17 mouse cellular contexts compared by ENCODE assay signal in genomic region chr14:79712550-79713262, GRCm38 (mm10). TPM values are rescaled to one million over a fixed set of nuclear protein-coding genes. Genes with fewer than 3 reads are reported as not detected.
"Had no signal": no experiment of that assay in that cellular context is flagged by ENCODE, and none has a peak within 500 bp of the region (broad histone marks: within the 10 kb centered on the region; RNA-seq: fewer than 3 reads in every experiment).

No protein-coding gene starts in this region.

- H3K9ac ChIP-seq: limb, embryonic 12.5 days; liver, embryonic 13.5 days; liver, postnatal 0 days; lung, embryonic 15.5 days; midbrain, embryonic 12.5 days; neural tube, embryonic 15.5 days had no signal

- H3K27me3 ChIP-seq: limb, embryonic 12.5 days; liver, embryonic 13.5 days; lung, embryonic 15.5 days; midbrain, embryonic 12.5 days; neural tube, embryonic 15.5 days had no signal

- H3K9me3 ChIP-seq: limb, embryonic 12.5 days; liver, embryonic 13.5 days; lung, embryonic 15.5 days; midbrain, embryonic 12.5 days; neural tube, embryonic 15.5 days had no signal

- H3K4me3 ChIP-seq: limb, embryonic 12.5 days; liver, embryonic 13.5 days; lung, embryonic 15.5 days; midbrain, embryonic 12.5 days; myocyte; neural tube, embryonic 15.5 days had no signal

- H3K4me1 ChIP-seq: liver, embryonic 13.5 days; lung, embryonic 15.5 days had no signal

- ATAC-seq: liver, postnatal 0 days had no signal

- DNase-seq: kidney, postnatal 36 days; layer of hippocampus, adult 9-11 months; liver; liver, embryonic 13.5 days; liver, postnatal 0 days; lung, postnatal 14 days; right cerebral cortex, adult 18-20 months; right cerebral cortex, postnatal 25 days; thymus, adult 18-20 months; thymus, postnatal 25 days had no signal

- H3K4me2 ChIP-seq: limb, embryonic 12.5 days; liver, embryonic 13.5 days; lung, embryonic 15.5 days; midbrain, embryonic 12.5 days; neural tube, embryonic 15.5 days had no signal

- H3K36me3 ChIP-seq: limb, embryonic 12.5 days; liver, embryonic 13.5 days; lung, embryonic 15.5 days; midbrain, embryonic 12.5 days; neural tube, embryonic 15.5 days had no signal

- H3K27ac ChIP-seq: limb, embryonic 12.5 days; liver, embryonic 13.5 days; lung, embryonic 15.5 days; midbrain, embryonic 12.5 days; neural tube, embryonic 15.5 days had no signal

RNA-seq across cellular contexts. Expression of gene Cnmd, which starts 50.7 kb away (rescaled TPM):
- total RNA-seq: megakaryocyte-erythroid progenitor cell, adult 5-6 weeks had no signal
- polyA plus RNA-seq: liver, embryonic 13.5 days; myocyte; small intestine, adult 2 months had no signal

RNA-seq across cellular contexts. Expression of gene Pcdh8, which starts 58.4 kb away (rescaled TPM):
- total RNA-seq: megakaryocyte-erythroid progenitor cell, adult 5-6 weeks had no signal
- polyA plus RNA-seq: liver, postnatal 0 days had no signal
